Mouse (Mus musculus): ENCODE data around the gene Caprin2. TPM values are rescaled to one million over a fixed set of nuclear protein-coding genes. Genes with fewer than 3 reads are reported as not detected.

Caprin2 gene
- polyA plus RNA-seq, 1 experiment from 2014 or later: 15.9 TPM

DNA sequence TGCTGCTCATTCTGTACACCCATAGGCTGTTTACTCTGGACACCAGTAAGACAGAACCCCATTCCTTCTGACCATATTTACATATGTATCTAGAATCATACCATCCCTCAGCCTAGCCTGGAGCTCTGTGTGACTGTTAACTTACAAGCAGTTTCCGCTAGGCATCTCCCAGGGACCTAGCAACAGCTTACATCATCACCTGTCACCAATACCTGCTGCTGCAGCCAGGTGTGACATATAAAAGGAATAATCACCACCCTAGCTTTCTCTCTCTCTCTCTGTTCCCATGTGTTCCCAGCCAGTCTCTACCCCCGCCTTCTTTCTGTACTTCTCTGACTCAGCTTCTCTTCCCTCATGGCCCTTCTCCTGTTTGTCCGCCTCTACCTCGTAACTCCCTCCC is 69.9 kb downstream of the Caprin2 start:
- Histone ChIP-seq H3K4me1 (peaks cover 5% of the 10 kb centered on the region), H3K36me3 (peaks cover 10% of the 10 kb centered on the region), H3K9me3 (no peaks in the 10 kb centered on the region), H3K27ac (no peak overlapping the region), H3K4me3 (no peak overlapping the region), H3K27me3 (ENCODE audit: insufficient read depth, poor library complexity, severe bottlenecking) (no peaks in the 10 kb centered on the region)
- DNase-seq (ENCODE audit: low spot score): no peak
- WGBS: 89% methylated on average over 4 of the region's 4 CpGs

GRCm38 (mm10) chr6:148818624-148819343 is 77.3 kb downstream of the Caprin2 start:
- H3K9me3 ChIP-seq: no peaks in the 10 kb centered on the region
- no peaks in the 10 kb centered on the region for H3K4me1 ChIP-seq
- peaks cover 49% of the 10 kb centered on the region for H3K36me3 ChIP-seq
- no peak overlapping the region for H3K27ac ChIP-seq
- H3K27me3 ChIP-seq (ENCODE audit: insufficient read depth, poor library complexity, severe bottlenecking): no peaks in the 10 kb centered on the region
- 86% methylated on average over 4 of the region's 4 CpGs for WGBS
- H3K4me3 ChIP-seq: no peak overlapping the region
- DNase-seq (ENCODE audit: low spot score): no peak

DNA sequence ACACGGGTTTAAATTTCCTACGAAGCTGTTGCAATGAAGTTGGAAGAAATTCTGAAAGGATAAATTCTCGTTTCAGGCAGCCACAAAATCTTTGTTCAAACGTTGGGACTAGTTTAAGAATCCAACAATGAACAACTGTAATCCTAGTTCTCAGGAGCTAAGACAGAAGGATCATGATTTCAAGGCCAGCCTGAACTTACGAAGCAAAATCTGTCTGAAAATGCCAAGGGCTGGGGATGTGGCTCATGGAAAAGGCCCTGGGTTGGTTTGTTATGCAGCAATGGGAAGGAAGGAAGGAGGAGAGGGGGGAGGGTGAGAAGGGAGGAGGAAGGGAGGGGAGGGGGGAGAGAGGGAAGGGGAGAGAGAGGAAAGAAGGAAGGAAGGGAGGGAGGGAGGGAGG is 79.3 kb downstream of the Caprin2 start:
- H3K27ac ChIP-seq: no peak overlapping the region

GRCm38 (mm10) chr6:148811117-148811516 is 84.9 kb downstream of the Caprin2 start:
- 81% methylated on average over 2 of the region's 2 CpGs for WGBS
- H3K27me3 ChIP-seq (ENCODE audit: insufficient read depth, poor library complexity, severe bottlenecking): no peaks in the 10 kb centered on the region
- DNase-seq (ENCODE audit: low spot score): no peak
- H3K9me3 ChIP-seq: no peaks in the 10 kb centered on the region
- no peak overlapping the region for H3K27ac ChIP-seq
- no peaks in the 10 kb centered on the region for H3K4me1 ChIP-seq
- no peak overlapping the region for H3K4me3 ChIP-seq
- peaks cover 68% of the 10 kb centered on the region for H3K36me3 ChIP-seq

More for the DNA sequence above, 79.3 kb downstream of the Caprin2 start:
- 83% methylated on average over 5 of the region's 5 CpGs for WGBS
- Histone ChIP-seq H3K9me3 (no peaks in the 10 kb centered on the region), H3K4me3 (no peak overlapping the region), H3K27me3 (ENCODE audit: insufficient read depth, poor library complexity, severe bottlenecking) (no peaks in the 10 kb centered on the region), H3K36me3 (peaks cover 60% of the 10 kb centered on the region), H3K4me1 (no peaks in the 10 kb centered on the region)
- DNase-seq (ENCODE audit: low spot score): no peak

GRCm38 (mm10) chr6:148799773-148800172 is 96.3 kb downstream of the Caprin2 start:
- Histone ChIP-seq H3K9me3 (no peaks in the 10 kb centered on the region), H3K27me3 (ENCODE audit: insufficient read depth, poor library complexity, severe bottlenecking) (no peaks in the 10 kb centered on the region), H3K36me3 (peaks cover 64% of the 10 kb centered on the region), H3K27ac (no peak overlapping the region), H3K4me3 (no peak overlapping the region), H3K4me1 (no peaks in the 10 kb centered on the region)
- no peak for DNase-seq (ENCODE audit: low spot score)
- WGBS: 85% methylated on average over 4 of the region's 4 CpGs

DNA sequence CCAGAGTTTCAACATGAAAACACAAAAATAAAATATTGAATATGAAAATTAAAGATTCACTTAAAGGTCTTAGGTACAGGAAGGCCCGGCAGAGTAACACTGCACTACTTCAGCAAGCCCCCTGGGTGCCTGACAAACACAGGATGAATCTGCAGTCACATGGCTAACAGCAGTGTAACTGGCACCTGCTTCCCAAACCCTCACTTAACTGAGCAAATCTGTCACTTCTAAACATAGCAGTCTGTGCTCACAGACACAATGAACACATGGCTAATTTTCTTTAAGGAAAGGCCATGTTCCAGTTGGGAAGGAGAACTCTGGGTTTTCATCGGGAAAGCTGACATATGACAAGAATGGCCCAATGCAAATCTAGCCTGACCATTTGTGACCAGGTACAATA is 100.9 kb downstream of the Caprin2 start:
- no peak for DNase-seq (ENCODE audit: low spot score)
- no peak overlapping the region for H3K4me3 ChIP-seq
- no peaks in the 10 kb centered on the region for H3K27me3 ChIP-seq (ENCODE audit: insufficient read depth, poor library complexity, severe bottlenecking)
- no peak overlapping the region for H3K27ac ChIP-seq
- no peaks in the 10 kb centered on the region for H3K4me1 ChIP-seq
- WGBS: 81% methylated on average over 2 of the region's 2 CpGs
- no peaks in the 10 kb centered on the region for H3K9me3 ChIP-seq
- peaks cover 57% of the 10 kb centered on the region for H3K36me3 ChIP-seq

Other genes with a start within 250 kb of the Caprin2 start
- gene Ipo8, start 64.8 kb downstream of the Caprin2 start, polyA plus RNA-seq (2016; fragmentation: Nextera tagmentation; extraction: Ambion mirVana): 20.5 and 20.7 TPM in 2 replicates
- 131 and 171 TPM in 2 replicates for gene Sinhcaf, start 50.2 kb upstream of the Caprin2 start, polyA plus RNA-seq (2016; fragmentation: Nextera tagmentation; extraction: Ambion mirVana)
- gene Dennd5b, start 205.4 kb upstream of the Caprin2 start, polyA plus RNA-seq (2016; fragmentation: Nextera tagmentation; extraction: Ambion mirVana): 7.3 and 10.2 TPM in 2 replicates
- not detected in 2 replicates for gene Gm10203, start 233.9 kb upstream of the Caprin2 start, polyA plus RNA-seq (2016; fragmentation: Nextera tagmentation; extraction: Ambion mirVana)
- 14.0 and 19.9 TPM in 2 replicates for gene Etfbkmt, start 243.6 kb upstream of the Caprin2 start, polyA plus RNA-seq (2016; fragmentation: Nextera tagmentation; extraction: Ambion mirVana)

All from heart, embryonic 10.5 days (tissue).